Mouse (Mus musculus) lung, postnatal 0 days (tissue): ENCODE results near the gene Col5a3. TPM values are rescaled to one million over a fixed set of nuclear protein-coding genes. Genes with fewer than 3 reads are reported as not detected.

Experiments
- ATAC-seq: fragments of 200-750 bp; cut with Nextera tagmentation; 2 replicates; pipeline ENCODE4 v1.8.0; 2017; ENCODE audit warnings: moderate library complexity
- DNase-seq: peaks from one replicate; pipeline ENCODE4 v3.0.0-alpha.2; 2016; ENCODE audit warnings: low spot score
- H3K27ac ChIP-seq: fragments of 300-500 bp; sonication (generic); 2 replicates; pipeline ENCODE4 v1.5.1; 2014; ENCODE audit warnings: antibody characterized with exemption, mild to moderate bottlenecking, low read length, mixed read lengths
- H3K27me3 ChIP-seq: fragments of 300-500 bp; sonication (generic); replicated peaks from 2 replicates; pipeline ENCODE4 v1.6.1; 2014; ENCODE audit warnings: low read length, mixed read lengths; ENCODE audit not compliant: insufficient read depth
- H3K36me3 ChIP-seq: fragments of 300-500 bp; sonication (generic); 2 replicates; pipeline ENCODE4 v1.6.1; 2014; ENCODE audit warnings: low read length, mixed read lengths; ENCODE audit not compliant: insufficient read depth
- H3K4me1 ChIP-seq: fragments of 300-500 bp; sonication (generic); 2 replicates; pipeline ENCODE4 v1.6.1; 2014; ENCODE audit warnings: antibody characterized with exemption, low read depth, low read length, mixed read lengths; ENCODE audit not compliant: insufficient read depth
- H3K4me2 ChIP-seq: fragments of 300-500 bp; sonication (generic); replicated peaks from 2 replicates; pipeline ENCODE4 v1.6.1; 2014; ENCODE audit warnings: low read depth, mild to moderate bottlenecking, low read length, moderate library complexity, mixed read lengths
- H3K4me3 ChIP-seq: fragments of 300-500 bp; sonication (generic); 2 replicates; pipeline ENCODE4 v1.5.1; 2014; ENCODE audit warnings: low read depth, low read length
- H3K9ac ChIP-seq: fragments of 300-500 bp; sonication (generic); replicated peaks from 2 replicates; pipeline ENCODE4 v1.6.1; 2014; ENCODE audit warnings: low read depth, mild to moderate bottlenecking
- H3K9me3 ChIP-seq: fragments of 300-500 bp; sonication (generic); 2 replicates; pipeline ENCODE4 v1.6.1; 2016; ENCODE audit warnings: low read length, mixed read lengths
- CTCF ChIP-seq: IDR thresholded peaks from 2 replicates; pipeline ENCODE4 v1.5.1; 2016; ENCODE audit warnings: antibody characterized with exemption, mild to moderate bottlenecking
- EP300 ChIP-seq: IDR thresholded peaks from 2 replicates; pipeline ENCODE4 v1.6.1; 2016; ENCODE audit warnings: antibody characterized with exemption, mild to moderate bottlenecking, control low read depth
- WGBS: fragments of 180-500 bp; shearing (Covaris S2); extraction: QIAGEN DNeasy Blood & Tissue Kit; methylation state at CpG from one replicate; pipeline ENCODE4 v1.1.7; 2014; 5-methylcytosine and 5-hydroxymethylcytosine counted together
- polyA plus RNA-seq: library from polyadenylated mRNA; unstranded; fragments of >200 nt; fragmentation: Nextera tagmentation; extraction: Ambion mirVana; gene quantifications from 2 replicates; pipeline ENCODE4 v1.2.1, GENCODE M21; 2015

Gene Col5a3
- polyA plus RNA-seq, 1 experiment from 2014 or later, result 0.44 TPM

- no peak for DNase-seq
- Histone ChIP-seq H3K4me1 (peaks cover 4% of the 10 kb centered on the region), H3K27me3 (peaks cover 28% of the 10 kb centered on the region), H3K4me3 (peak overlapping the region; percentile 41), H3K9me3 (no peaks in the 10 kb centered on the region), H3K27ac (no peak overlapping the region), H3K36me3 (no peaks in the 10 kb centered on the region), H3K9ac (0 out of 2 replicates have a peak overlapping the region, but pooled peaks have one; percentile 3), H3K4me2 (peak overlapping the region; percentile 82)
- under 1% methylated on average over 40 of the region's 54 CpGs for WGBS
- peak; percentile 36 for ATAC-seq
- TF ChIP-seq CTCF, result no peak
These were observed 87.8 kb downstream of the Col5a3 start for GRCm38 (mm10) chr9:20726859-20727600.

- DNase-seq (no peak), ATAC-seq (0 out of 2 replicates have a peak, but pooled peaks have one; percentile 5)
- TF ChIP-seq EP300 (no peak), CTCF (no peak)
- Histone ChIP-seq H3K36me3 (no peaks in the 10 kb centered on the region), H3K9ac (0 out of 2 replicates have a peak overlapping the region, but pooled peaks have one; percentile 3), H3K4me2 (peak overlapping the region; percentile 82), H3K27me3 (peaks cover 28% of the 10 kb centered on the region), H3K4me3 (peak overlapping the region; percentile 41), H3K27ac (no peak overlapping the region), H3K4me1 (peaks cover 4% of the 10 kb centered on the region), H3K9me3 (no peaks in the 10 kb centered on the region)
- WGBS, result 3% methylated on average over 42 of the region's 42 CpGs
These were observed 88.6 kb downstream of the Col5a3 start for GRCm38 (mm10) chr9:20726134-20726858.

- no peak overlapping the region for H3K9ac ChIP-seq
- no peaks in the 10 kb centered on the region for H3K9me3 ChIP-seq
- H3K4me2 ChIP-seq, result no peak overlapping the region
- ATAC-seq (no peak), DNase-seq (no peak)
- H3K4me1 ChIP-seq, result peaks cover 4% of the 10 kb centered on the region; the same call in 1 of the 2 replicates
- 44% methylated on average over 2 of the region's 2 CpGs for WGBS
- H3K36me3 ChIP-seq, result no peaks in the 10 kb centered on the region
- H3K4me3 ChIP-seq, result no peak overlapping the region
- TF ChIP-seq CTCF (no peak), EP300 (no peak)
- H3K27me3 ChIP-seq, result peaks cover 18% of the 10 kb centered on the region
- H3K27ac ChIP-seq, result no peak overlapping the region
These were observed 93.3 kb downstream of the Col5a3 start for GRCm38 (mm10) chr9:20721582-20721981.

Other genes with a start within 250 kb of the Col5a3 start
- gene Zfp846, start 233.8 kb downstream of the Col5a3 start, polyA plus RNA-seq, result 10.9 and 12.2 TPM in 2 replicates
- gene Ubl5, start 172.2 kb downstream of the Col5a3 start, polyA plus RNA-seq, result 394 and 396 TPM in 2 replicates
- 18.2 and 19.2 TPM in 2 replicates for gene Fbxl12, start 170.3 kb downstream of the Col5a3 start, polyA plus RNA-seq
- 30.1 and 32.9 TPM in 2 replicates for gene Pin1, start 163.0 kb downstream of the Col5a3 start, polyA plus RNA-seq
- 0.36 and 0.55 TPM in 2 replicates for gene Olfm2, start 68.7 kb downstream of the Col5a3 start, polyA plus RNA-seq
- not detected in 2 replicates for gene Rdh8, start 3.4 kb upstream of the Col5a3 start, polyA plus RNA-seq
- 9.3 and 12.3 TPM in 2 replicates for gene A230050P20Rik, start 53.6 kb upstream of the Col5a3 start, polyA plus RNA-seq
- 3.2 and 3.3 TPM in 2 replicates for gene Angptl6, start 64.7 kb upstream of the Col5a3 start, polyA plus RNA-seq
- gene Ppan, start 73.1 kb upstream of the Col5a3 start, polyA plus RNA-seq, result 20.9 and 22.1 TPM in 2 replicates
- 174 and 177 TPM in 2 replicates for gene Eif3g, start 83.6 kb upstream of the Col5a3 start, polyA plus RNA-seq
- 14.5 and 15.5 TPM in 2 replicates for gene Dnmt1, start 144.8 kb upstream of the Col5a3 start, polyA plus RNA-seq
- gene S1pr2, start 161.7 kb upstream of the Col5a3 start, polyA plus RNA-seq, result 60.8 and 62.3 TPM in 2 replicates
- gene Mrpl4, start 187.7 kb upstream of the Col5a3 start, polyA plus RNA-seq, result 112 and 125 TPM in 2 replicates
- 236 and 352 TPM in 2 replicates for gene Icam1, start 200.9 kb upstream of the Col5a3 start, polyA plus RNA-seq
- gene Icam4, start 214.3 kb upstream of the Col5a3 start, polyA plus RNA-seq, result 3.3 and 3.8 TPM in 2 replicates
- gene Icam5, start 217.0 kb upstream of the Col5a3 start, polyA plus RNA-seq, result 0.18 and 0.27 TPM in 2 replicates